Mouse (Mus musculus) CH12.LX (cell line): ENCODE data around the gene Lrrc19. TPM values are rescaled to one million over a fixed set of nuclear protein-coding genes. Genes with fewer than 3 reads are reported as not detected.
"Not testable (repeated sequence)": the region's sequence is repeated elsewhere in the genome, so short reads cannot be mapped to it uniquely, and the experiment has no call there.

Experiments used
- DNase-seq: peaks from one replicate; pipeline ENCODE4 v3.0.0-alpha.2; 2013; ENCODE audit errors: extremely low read depth
- H3K27ac ChIP-seq: 2 replicates; pipeline ENCODE4 v1.5.1; 2012; ENCODE audit warnings: low read depth, mild to moderate bottlenecking, control low read depth, moderate library complexity; ENCODE audit not compliant: insufficient read depth
- H3K27me3 ChIP-seq: replicated peaks from 2 replicates; pipeline ENCODE3; 2012; ENCODE audit warnings: inconsistent platforms
- H3K36me3 ChIP-seq, 2 experiments: replicated peaks in 1 of 2; 2 replicates each; pipeline versions ENCODE3 to v1.6.1; 2012; ENCODE audit warnings: inconsistent platforms in 1 of 2, low read length in 1 of 2, mild to moderate bottlenecking in 1 of 2, mixed read lengths in 1 of 2, moderate library complexity in 1 of 2; ENCODE audit not compliant: control insufficient read depth in 1 of 2, insufficient read depth in 1 of 2
- H3K4me1 ChIP-seq, 2 experiments: 2 replicates each; pipeline ENCODE4 v1.6.1; 2012; ENCODE audit warnings: inconsistent platforms in 1 of 2, moderate library complexity in 1 of 2; ENCODE audit not compliant: insufficient read depth in 2 of 2, control insufficient read depth in 1 of 2
- H3K4me2 ChIP-seq: 2 replicates; pipeline ENCODE4 v1.6.1; 2012; ENCODE audit warnings: low read depth, mild to moderate bottlenecking, control low read depth; ENCODE audit not compliant: poor library complexity, insufficient read depth, severe bottlenecking
- H3K4me3 ChIP-seq, 3 experiments: fragments of 150-350 bp in 1 of 3; sonication (generic) in 1 of 3; replicated peaks in 1 of 3; 2 replicates each; pipeline versions ENCODE3 to v1.5.1; 2011 to 2012; ENCODE audit warnings: low read depth in 2 of 3, low read length in 2 of 3, mild to moderate bottlenecking in 2 of 3, moderate library complexity in 2 of 3, control low read depth in 1 of 3, improper control_type of control experiment in 1 of 3, inconsistent platforms in 1 of 3, mixed read lengths in 1 of 3; ENCODE audit not compliant: poor library complexity in 1 of 3
- H3K79me2 ChIP-seq: replicated peaks from 2 replicates; pipeline ENCODE4 v1.6.1; 2012; ENCODE audit warnings: mild to moderate bottlenecking, moderate library complexity; ENCODE audit not compliant: control insufficient read depth, poor library complexity, insufficient read depth, severe bottlenecking; ENCODE audit errors: extremely low read depth
- H3K9ac ChIP-seq: 2 replicates; pipeline ENCODE4 v1.6.1; 2012; ENCODE audit warnings: low read depth, mild to moderate bottlenecking, control low read depth, moderate library complexity; ENCODE audit not compliant: insufficient read depth
- H3K9me3 ChIP-seq: replicated peaks from 2 replicates; pipeline ENCODE3; 2012; ENCODE audit warnings: low read length, inconsistent platforms, mixed read lengths
- BHLHE40 ChIP-seq: IDR thresholded peaks from 2 replicates; pipeline ENCODE4 v1.6.1; 2011; ENCODE audit warnings: mild to moderate bottlenecking, low read depth, low read length, improper control_type of control experiment
- CTCF ChIP-seq, 2 experiments: IDR thresholded peaks in 1 of 2; conservative IDR thresholded peaks in 1 of 2; 2 replicates each; pipeline ENCODE4 v1.5.1; 2011 to 2012; ENCODE audit warnings: low read depth in 2 of 2, low read length in 2 of 2, improper control_type of control experiment in 1 of 2, inconsistent platforms in 1 of 2, mild to moderate bottlenecking in 1 of 2, moderate library complexity in 1 of 2
- ELF1 ChIP-seq: IDR thresholded peaks from 2 replicates; pipeline ENCODE4 v1.6.1; 2014; ENCODE audit warnings: low read depth, mild to moderate bottlenecking, inconsistent platforms, low read length, improper control_type of control experiment
- GABPA ChIP-seq: IDR thresholded peaks from 2 replicates; pipeline ENCODE4 v1.6.1; 2012; ENCODE audit warnings: low read depth, low read length, improper control_type of control experiment, inconsistent platforms; ENCODE audit not compliant: insufficient replicate concordance
- HCFC1 ChIP-seq: IDR thresholded peaks from 2 replicates; pipeline ENCODE4 v1.6.1; 2012; ENCODE audit warnings: low read depth, mild to moderate bottlenecking, inconsistent platforms, low read length, improper control_type of control experiment
- IRF4 ChIP-seq: IDR thresholded peaks from 2 replicates; pipeline ENCODE4 v1.6.1; 2014; ENCODE audit warnings: low read depth, mild to moderate bottlenecking, inconsistent platforms, low read length, improper control_type of control experiment
- JUND ChIP-seq: conservative IDR thresholded peaks from 2 replicates; pipeline ENCODE4 v1.6.1; 2011; ENCODE audit warnings: low read depth, low read length, improper control_type of control experiment
- NELFE ChIP-seq: IDR thresholded peaks from 2 replicates; pipeline ENCODE4 v1.6.1; 2011; ENCODE audit warnings: low read depth, low read length, improper control_type of control experiment
- PAX5 ChIP-seq: IDR thresholded peaks from 2 replicates; pipeline ENCODE4 v1.6.1; 2012; ENCODE audit warnings: low read length, inconsistent platforms, mixed read lengths
- POLR2A ChIP-seq: IDR thresholded peaks from 2 replicates; pipeline ENCODE4 v1.6.1; 2011; ENCODE audit warnings: low read depth, mild to moderate bottlenecking, improper control_type of control experiment, low read length
- RAD21 ChIP-seq: IDR thresholded peaks from 2 replicates; pipeline ENCODE4 v1.6.1; 2011; ENCODE audit warnings: low read depth, mild to moderate bottlenecking, low read length, improper control_type of control experiment, moderate library complexity
- SMC3 ChIP-seq: IDR thresholded peaks from 2 replicates; pipeline ENCODE4 v1.6.1; 2011; ENCODE audit warnings: low read depth, low read length, improper control_type of control experiment
- TBP ChIP-seq: conservative IDR thresholded peaks from 2 replicates; pipeline ENCODE4 v1.6.1; 2011; ENCODE audit warnings: low read depth, low read length, improper control_type of control experiment
- USF1 ChIP-seq: IDR thresholded peaks from 2 replicates; pipeline ENCODE4 v1.6.1; 2014; ENCODE audit warnings: low read depth, mild to moderate bottlenecking, inconsistent platforms, low read length, improper control_type of control experiment
- USF2 ChIP-seq: conservative IDR thresholded peaks from 2 replicates; pipeline ENCODE4 v1.6.1; 2011; ENCODE audit warnings: low read depth, low read length, improper control_type of control experiment
- ZC3H11A ChIP-seq: IDR thresholded peaks from 2 replicates; pipeline ENCODE4 v1.6.1; 2012; ENCODE audit warnings: low read depth, mild to moderate bottlenecking, inconsistent platforms, low read length, improper control_type of control experiment
- ZMIZ1 ChIP-seq: IDR thresholded peaks from 2 replicates; pipeline ENCODE4 v1.6.1; 2012; ENCODE audit warnings: low read depth, mild to moderate bottlenecking, inconsistent platforms, low read length, improper control_type of control experiment
- dilution Hi-C: fragments of 300-500 bp; cut with MboI; formaldehyde crosslinking; loops from 2 replicates; pipeline ENCODE4 v1.14.3; 2020; ENCODE audit warnings: low sequenced_read_pairs; ENCODE audit not compliant: extremely low pct_unique_long_range_greater_than_20kb, extremely low pct_ligation_motif_present
- in situ Hi-C: fragments of 300-500 bp; cut with MboI; formaldehyde crosslinking; loops from 3 replicates; pipeline ENCODE4 v1.14.3; 2019; ENCODE audit warnings: low sequenced_read_pairs, low pct_ligation_motif_present, low pct_unique_long_range_greater_than_20kb, mixed read lengths
- polyA plus RNA-seq: library from polyadenylated mRNA; unstranded; fragments of >175 nt; gene quantifications from 2 replicates; pipeline ENCODE4 v1.2.1, GENCODE M21; 2012; ENCODE audit warnings: low read depth; ENCODE audit not compliant: insufficient read length
- total RNA-seq, 2 experiments: library from RNA; depleted of rRNA; stranded (reverse); fragments of 300-350 nt in 1 of 2; fragments of >200 nt in 1 of 2; gene quantifications; 2 replicates each; pipeline ENCODE4 v1.2.3; 2012 to 2014

The Lrrc19 gene
- total and polyA plus RNA-seq, 3 experiments = not detected

- no peaks in the 10 kb centered on the region for H3K9me3 ChIP-seq
- no peak overlapping the region for H3K27ac ChIP-seq
- TF ChIP-seq IRF4 (no peak), GABPA (no peak), SMC3 (no peak), USF1 (no peak), HCFC1 (no peak), ZMIZ1 (no peak), ELF1 (no peak), ZC3H11A (no peak), USF2 (no peak)
- no peaks in the 10 kb centered on the region for H3K27me3 ChIP-seq
- no peak for DNase-seq
- H3K9ac ChIP-seq = no peak overlapping the region
- H3K4me2 ChIP-seq = no peak overlapping the region
- H3K4me1 ChIP-seq = no peaks in the 10 kb centered on the region
- H3K79me2 ChIP-seq = no peaks in the 10 kb centered on the region
- no peak overlapping the region for H3K4me3 ChIP-seq
- dilution Hi-C loops (no loop called here), in situ Hi-C loops (loop anchor here (25.0 kb wide), 1 partner anchor 231 kb away; no protein-coding TSS in a partner anchor)
- H3K36me3 ChIP-seq = peaks cover 0 to 8% of the 10 kb centered on the region in 2 experiments
These were observed 31.2 kb upstream of the Lrrc19 start for GRCm38 (mm10) chr4:94681181-94681580.

GRCm38 (mm10) chr4:94680662-94681061, 30.7 kb upstream of the Lrrc19 start:
- Histone ChIP-seq H3K9me3 (no peaks in the 10 kb centered on the region), H3K4me3 (no peak overlapping the region), H3K4me2 (no peak overlapping the region), H3K27ac (no peak overlapping the region), H3K9ac (no peak overlapping the region), H3K79me2 (no peaks in the 10 kb centered on the region), H3K36me3 (peaks cover 0 to 8% of the 10 kb centered on the region in 2 experiments), H3K4me1 (no peaks in the 10 kb centered on the region), H3K27me3 (no peaks in the 10 kb centered on the region)
- no peak for DNase-seq
- dilution Hi-C loops = no loop called here
- TF ChIP-seq ZC3H11A (no peak), GABPA (no peak)
- in situ Hi-C loops = loop anchor here (25.0 kb wide), 1 partner anchor 232 kb away; no protein-coding TSS in a partner anchor

GRCm38 (mm10) chr4:94669718-94670117, 19.8 kb upstream of the Lrrc19 start:
- no peak overlapping the region for H3K4me2 ChIP-seq
- H3K27me3 ChIP-seq = no peaks in the 10 kb centered on the region
- no peak overlapping the region for H3K9ac ChIP-seq
- H3K79me2 ChIP-seq = no peaks in the 10 kb centered on the region
- in situ Hi-C loops (no loop called here), dilution Hi-C loops (no loop called here)
- H3K4me1 ChIP-seq = no peaks in the 10 kb centered on the region
- peak; percentile 37 for DNase-seq
- H3K4me3 ChIP-seq = no peak overlapping the region
- no peaks in the 10 kb centered on the region for H3K36me3 ChIP-seq
- H3K9me3 ChIP-seq = no peaks in the 10 kb centered on the region
- no peak overlapping the region for H3K27ac ChIP-seq
- TF ChIP-seq ZC3H11A = no peak
- peak; percentile 28 to 80; a peak in 3 of 4 replicates for TF ChIP-seq CTCF (conservative IDR thresholded peaks at IDR 0.05 in 1 of 2, IDR thresholded peaks at IDR 0.05 in 1 of 2; ENCODE audit: low read depth in 2 of 2, low read length in 2 of 2)
- TF ChIP-seq BHLHE40 = no peak
- TF ChIP-seq TBP = no peak
- TF ChIP-seq NELFE = no peak
- TF ChIP-seq POLR2A = no peak
- TF ChIP-seq ZMIZ1 = no peak
- TF ChIP-seq RAD21 = peak; percentile 85
- peak; percentile 58 for TF ChIP-seq SMC3
- no peak for TF ChIP-seq PAX5
- no peak for TF ChIP-seq JUND
- no peak for TF ChIP-seq USF2

- dilution Hi-C loops, H3K4me3 ChIP-seq, H3K27ac ChIP-seq, H3K9me3 ChIP-seq, H3K4me2 ChIP-seq, H3K4me1 ChIP-seq, DNase-seq, H3K9ac ChIP-seq, H3K27me3 ChIP-seq, H3K79me2 ChIP-seq, H3K36me3 ChIP-seq, in situ Hi-C loops: not testable (repeated sequence)
These were observed 657 bp upstream of the Lrrc19 start for GRCm38 (mm10) chr4:94650426-94651175.
